Mouse (Mus musculus) small intestine, adult 2 months (tissue): Measurements from ENCODE around the gene Diaph2.
"Not testable (repeated sequence)": the region's sequence is repeated elsewhere in the genome, so short reads cannot be mapped to it uniquely, and the experiment has no call there.

ENCODE experiments used
- CTCF ChIP-seq: fragments of 200-500 bp; IDR thresholded peaks from 2 replicates; pipeline ENCODE4 v1.5.1; 2012; ENCODE audit warnings: low read depth, mild to moderate bottlenecking, control low read depth, inconsistent platforms, low read length, moderate library complexity, mixed read lengths; ENCODE audit not compliant: insufficient replicate concordance, insufficient read length; ENCODE audit errors: extremely low read depth
- POLR2A ChIP-seq: fragments of 200-500 bp; IDR thresholded peaks from 2 replicates; pipeline ENCODE4 v1.6.1; 2012; ENCODE audit warnings: low read depth, mild to moderate bottlenecking, control low read depth, inconsistent platforms, low read length, moderate library complexity

DNA sequence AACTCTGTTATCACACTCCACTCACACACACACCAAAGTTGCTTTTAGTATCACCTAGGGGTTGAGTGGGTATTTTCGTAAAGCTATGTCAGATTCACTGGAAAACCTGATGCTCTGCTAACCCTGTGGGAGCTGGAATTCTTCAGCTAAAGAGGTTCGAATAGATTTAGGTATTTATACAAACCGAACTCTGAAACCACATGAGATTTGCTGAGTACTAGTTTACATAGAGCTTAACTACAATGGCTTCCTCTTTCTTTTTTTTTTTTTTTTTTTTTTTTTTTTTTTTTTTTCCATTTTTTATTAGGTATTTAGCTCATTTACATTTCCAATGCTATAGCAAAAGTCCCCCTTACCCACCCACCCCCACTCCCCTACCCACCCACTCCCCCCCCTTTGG is 447.9 kb downstream of the Diaph2 start:
- not testable (repeated sequence) for TF ChIP-seq CTCF, POLR2A
